In the genomic region with DNA sequence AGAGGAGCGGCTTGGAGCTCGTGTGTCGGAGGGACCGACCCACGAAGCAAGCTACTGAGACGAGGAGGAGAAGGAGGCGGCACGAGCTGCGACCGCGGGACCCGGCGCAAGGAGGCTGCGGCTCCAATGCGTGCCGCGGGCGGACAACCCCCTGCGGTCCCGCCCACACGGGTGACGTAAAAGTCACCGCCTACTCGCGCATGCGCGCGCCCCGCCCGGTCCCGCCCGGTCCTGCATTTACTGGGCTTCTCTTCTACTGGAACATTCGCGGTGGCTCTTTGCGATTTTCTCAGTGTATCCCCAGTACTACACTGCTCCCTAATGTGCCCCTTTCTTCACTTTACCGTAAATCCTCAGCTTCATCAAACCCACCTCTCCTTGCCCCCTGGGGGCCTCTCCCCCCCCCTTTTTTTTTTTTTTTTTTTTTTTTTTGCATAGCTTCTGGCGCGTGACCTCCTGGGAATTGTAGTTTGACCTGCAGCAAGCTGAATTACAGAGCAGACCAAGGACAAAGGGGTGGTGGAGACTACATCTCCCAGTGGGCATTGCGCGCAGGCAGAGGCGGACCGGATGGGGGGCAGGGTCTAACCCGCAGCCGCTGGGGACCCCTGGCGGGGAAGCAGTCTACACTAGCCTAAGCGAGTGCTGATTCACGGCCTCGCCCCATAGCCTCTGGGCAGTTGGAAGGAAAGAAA, we compare ENCODE assay signal across 8 mouse cellular contexts. TPM values are rescaled to one million over a fixed set of nuclear protein-coding genes. Genes with fewer than 3 reads are reported as not detected.
DNase-seq lines count a peak whose midpoint lies in the region; ATAC-seq lines count a peak whose summit lies in the region.

A gene (minus strand): TSS at position 136 of the 695 bp plus-strand sequence.

- intact Hi-C loops in left cerebral cortex, postnatal 14 days (cut with DNase I), result loop anchor here (2.0 kb wide), 2 partner anchors 22 to 30 kb away; no protein-coding TSS in a partner anchor

- peaks cover 28% of the 10 kb centered on the region for H3K36me3 ChIP-seq in intestine, embryonic 14.5 days (ENCODE audit: control insufficient read depth, insufficient read depth, low read length)

- H3K9ac ChIP-seq in intestine, embryonic 14.5 days (ENCODE audit: low read length), result peak within 1 kb of the TSS; percentile 77

- peaks cover 7% of the 10 kb centered on the region; the same call in 1 of the 2 replicates for H3K4me1 ChIP-seq in intestine, embryonic 14.5 days (replicated peaks; ENCODE audit: control insufficient read depth, insufficient read depth, low read length)

- DNase-seq in adrenal gland, adult 18-20 months (ENCODE audit: low spot score in 2 of 2), result peak; percentile 99
- peak; percentile 98 for DNase-seq in embryo, embryonic 11 days
- peak; percentile 98 for DNase-seq in gastrocnemius, postnatal 25 days
- DNase-seq in intestine, embryonic 14.5 days (ENCODE audit: low spot score), result peak; percentile 99
- DNase-seq in left cerebral cortex, postnatal 14 days (ENCODE audit: low spot score in 2 of 2), result peak; percentile 96
- peak; percentile 98 for DNase-seq in mesoderm, embryonic 11.5 days (ENCODE audit: low read depth, low spot score)
- DNase-seq in right cerebral cortex, postnatal 36 days (ENCODE audit: low spot score in 2 of 2), result peak; percentile 93 to 95
- peak; percentile 98 for DNase-seq in yolk sac, embryonic 10.5 days (ENCODE audit: low spot score)

- no peaks in the 10 kb centered on the region for H3K27me3 ChIP-seq in intestine, embryonic 14.5 days (replicated peaks; ENCODE audit: control insufficient read depth, insufficient read depth, low read length)

- WGBS in intestine, embryonic 14.5 days, result under 1% methylated on average over 48 of the region's 48 CpGs

- no peaks in the 10 kb centered on the region for H3K9me3 ChIP-seq in intestine, embryonic 14.5 days (ENCODE audit: control insufficient read depth, low read length)

- H3K4me3 ChIP-seq in intestine, embryonic 14.5 days (ENCODE audit: low read depth, low read length), result peak within 1 kb of the TSS; percentile 75

- peak; percentile 96 for ATAC-seq in intestine, embryonic 14.5 days (replicated peaks; ENCODE audit: low FRiP score, low TSS enrichment, low read depth)

- peak within 1 kb of the TSS; percentile 54 for H3K4me2 ChIP-seq in intestine, embryonic 14.5 days (ENCODE audit: low read length)

- peak within 1 kb of the TSS; percentile 98 for H3K27ac ChIP-seq in intestine, embryonic 14.5 days (ENCODE audit: low read depth)

RNA-seq across cellular contexts. Expression of the gene that starts here (rescaled TPM):
- total RNA-seq in adrenal gland, adult 18-20 months (2021), result 100 to 1,000 TPM; 665 to 853 TPM
- 100 to 1,000 TPM; 282 to 288 TPM for total RNA-seq in gastrocnemius, postnatal 25 days (2021)
- polyA plus RNA-seq in intestine, embryonic 14.5 days (2014; fragmentation: Nextera tagmentation; extraction: Ambion mirVana), result 93.3 and 95.7 TPM in 2 replicates
- total RNA-seq in left cerebral cortex, postnatal 14 days (2021), result 1,000 to 10,000 TPM; 1,469 to 1,528 TPM

Comparison
In these comparisons a context has a peak if more than half of its experiments do, and no peak if none do; other contexts are left out.
1. Peak in every context shown above with its lines: DNase-seq, ATAC-seq, H3K4me3 ChIP-seq and H3K27ac ChIP-seq.